Mouse (Mus musculus): ENCODE measurements around the gene Srrt.

The Srrt gene

DNA sequence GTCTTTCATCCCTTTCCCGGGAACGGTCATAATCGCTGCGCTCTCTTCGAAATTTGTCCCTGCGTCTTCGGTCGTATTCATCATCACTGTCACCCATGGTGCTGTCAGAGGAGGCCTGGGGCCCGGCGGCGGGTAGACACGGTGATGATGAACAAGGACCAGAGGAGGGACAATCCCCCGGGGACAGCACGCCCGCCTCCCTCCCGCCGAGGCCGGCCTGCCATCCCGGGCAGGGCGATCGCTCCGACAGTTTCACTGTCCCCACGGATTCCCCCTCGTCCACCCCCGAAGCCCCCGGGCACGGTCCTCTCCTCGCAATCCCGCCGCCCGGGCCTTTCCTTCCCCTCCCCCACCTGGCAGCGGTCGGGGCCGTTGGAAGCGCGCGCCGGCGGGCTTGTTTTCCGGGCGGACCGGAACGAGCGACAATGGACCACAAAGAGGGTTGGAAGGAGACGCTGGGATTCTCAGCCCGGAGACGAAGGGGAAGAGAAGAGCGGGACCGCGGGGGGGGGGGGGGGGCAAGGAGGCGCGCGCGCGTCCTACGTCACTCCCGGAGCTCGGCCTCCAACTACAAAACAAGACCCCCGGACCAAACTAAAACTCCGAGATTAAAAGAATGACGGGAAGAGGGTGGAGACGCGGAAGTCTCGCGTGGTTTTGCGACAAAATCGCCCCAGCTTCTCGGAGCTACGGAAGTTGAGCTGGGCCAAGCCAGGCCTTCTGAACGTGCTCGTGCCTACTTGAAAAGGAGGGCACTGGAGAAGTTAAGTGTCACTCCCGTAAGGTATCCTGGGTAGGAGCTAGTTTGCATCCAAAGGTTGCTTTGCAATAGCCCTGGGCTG is at the start of gene Srrt:
Gene Srrt (minus strand): TSS at position 604 of the 842 bp plus-strand sequence.
- peak; percentile 94 to 95 for DNase-seq

DNA sequence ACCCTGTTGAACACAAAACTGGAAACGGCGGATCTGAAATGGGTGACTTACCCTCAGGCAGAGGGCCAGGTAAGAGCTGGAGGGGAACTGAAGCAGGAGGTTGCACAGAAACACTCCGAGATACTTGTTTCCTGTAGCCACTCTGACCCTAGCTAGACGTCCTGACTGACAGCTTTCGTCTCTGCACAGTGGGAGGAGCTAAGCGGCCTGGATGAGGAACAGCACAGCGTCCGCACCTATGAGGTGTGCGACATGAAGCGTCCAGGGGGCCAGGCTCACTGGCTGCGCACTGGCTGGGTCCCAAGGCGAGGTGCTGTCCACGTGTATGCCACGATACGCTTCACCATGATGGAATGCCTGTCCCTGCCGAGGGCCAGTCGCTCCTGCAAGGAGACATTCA is 46.6 kb upstream of the Srrt start:
- DNase-seq: peak in 1 of 2 experiments; percentile 19

- DNase-seq: peak; percentile 78 to 86
Observed at GRCm38 (mm10) chr5:137352011-137352975, 44.8 kb upstream of the Srrt start.

DNA sequence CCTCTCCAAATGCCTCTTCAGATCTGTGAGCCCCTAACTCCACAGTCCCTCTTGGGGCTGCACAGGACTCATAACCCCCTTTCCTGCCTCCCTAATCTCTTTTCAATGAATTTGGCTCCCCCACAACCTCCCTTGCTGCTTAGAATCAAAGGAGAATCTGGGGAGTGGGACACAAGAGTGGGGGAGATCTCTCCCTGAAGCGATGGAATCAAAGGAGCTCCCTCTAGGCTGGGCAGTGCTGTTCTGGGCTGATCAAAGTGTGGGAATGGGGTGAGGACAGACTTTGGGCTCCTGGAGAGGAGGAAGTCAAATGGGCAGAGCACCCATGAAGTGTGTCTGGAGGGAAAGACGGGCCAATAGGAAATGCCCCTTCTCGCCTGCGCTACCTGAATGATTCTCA is 43.9 kb upstream of the Srrt start:
- no peak for DNase-seq

- DNase-seq: no peak
Observed at GRCm38 (mm10) chr5:137351058-137351380, 43.5 kb upstream of the Srrt start.

DNA sequence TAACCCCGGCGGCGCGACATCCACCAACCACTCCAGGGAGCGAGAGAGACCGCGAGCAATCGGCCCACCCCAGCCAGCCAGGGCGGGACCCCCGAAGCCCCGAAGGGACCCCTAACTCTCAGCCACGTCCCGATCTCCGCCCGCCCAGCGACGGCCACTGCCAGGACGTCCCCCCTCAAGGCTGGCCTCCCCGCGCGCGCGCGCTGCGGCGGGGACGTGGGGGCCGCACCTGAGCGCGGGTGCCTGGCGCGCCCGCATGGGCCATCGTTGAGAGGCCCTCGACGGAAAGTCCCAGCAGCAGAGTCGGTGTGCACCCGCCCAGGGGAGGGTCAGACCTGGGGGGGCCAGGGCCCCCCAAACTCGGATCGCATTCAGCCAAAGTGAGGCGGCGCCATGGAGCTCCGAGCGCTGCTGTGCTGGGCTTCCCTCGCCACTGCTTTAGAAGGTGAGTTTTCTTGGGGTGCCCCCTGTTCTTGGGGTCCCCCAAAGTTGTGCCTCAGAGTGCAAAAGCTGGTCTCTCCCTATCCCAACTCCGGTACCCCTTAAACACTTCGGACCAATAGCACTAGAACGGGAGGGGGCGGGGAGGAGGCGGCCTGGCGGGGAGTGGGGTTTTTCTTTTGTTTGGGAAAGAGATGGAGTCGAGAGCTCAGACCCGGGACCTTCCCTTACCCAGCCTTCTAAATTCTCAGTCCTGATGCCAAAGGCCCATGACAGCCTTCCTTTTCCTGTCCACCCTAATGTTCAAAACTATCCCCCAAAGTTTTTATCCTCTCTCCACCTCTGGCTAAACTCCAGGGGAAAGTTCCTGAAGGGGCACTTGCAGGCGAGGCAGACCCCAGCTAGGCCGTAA is 43.0 kb upstream of the Srrt start:
- no peak for DNase-seq

GRCm38 (mm10) chr5:137349384-137350204 is 42.1 kb upstream of the Srrt start, which contains the start of gene Ephb4:
Gene Ephb4 (plus strand): TSS chr5:137350109.
- DNase-seq: peak; percentile 98 to 99

DNA sequence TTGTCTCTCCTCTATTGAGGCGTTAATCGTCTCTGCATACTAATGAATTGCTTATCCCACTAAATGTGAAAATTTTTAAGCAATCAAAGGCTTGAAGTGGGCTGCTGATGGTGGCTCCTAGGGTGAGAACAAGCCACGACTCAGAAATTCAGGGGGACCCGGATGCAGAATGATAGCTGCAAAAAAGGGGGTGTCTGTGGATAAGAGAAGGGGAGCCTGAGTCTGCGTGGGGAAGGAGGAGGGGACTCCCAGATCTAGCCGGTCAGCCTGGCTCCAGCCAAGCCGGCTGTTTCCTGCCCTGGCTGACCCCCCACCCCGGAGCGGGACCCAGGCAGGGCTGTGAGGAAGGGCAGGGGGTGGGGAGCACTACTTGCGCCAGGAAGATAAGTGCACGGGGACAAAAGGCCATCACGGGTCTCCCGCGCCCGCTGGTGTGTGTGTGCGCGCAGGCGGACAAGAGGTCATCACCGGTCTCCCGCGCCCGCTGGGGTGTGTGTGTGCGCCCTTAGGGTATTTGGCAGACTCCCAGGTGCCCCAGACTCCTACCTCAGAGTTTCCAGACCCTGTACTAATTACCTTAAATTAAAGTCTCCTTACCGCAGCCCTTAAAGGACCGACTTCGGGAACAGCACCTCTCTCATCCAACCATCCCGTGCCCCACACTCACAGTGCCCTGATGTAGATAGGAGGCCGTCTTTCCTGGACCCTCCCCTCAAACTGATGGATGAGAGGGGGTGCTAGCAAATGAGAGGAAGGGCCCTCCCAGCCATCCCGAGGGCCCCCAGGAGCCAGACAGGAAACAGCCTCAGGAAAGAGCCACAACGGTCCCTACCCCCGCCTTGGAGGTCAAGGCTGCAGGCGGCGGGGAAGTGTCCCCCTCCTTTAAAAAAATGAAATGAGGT is 41.3 kb upstream of the Srrt start:
- peak; percentile 93 to 95 for DNase-seq

DNA sequence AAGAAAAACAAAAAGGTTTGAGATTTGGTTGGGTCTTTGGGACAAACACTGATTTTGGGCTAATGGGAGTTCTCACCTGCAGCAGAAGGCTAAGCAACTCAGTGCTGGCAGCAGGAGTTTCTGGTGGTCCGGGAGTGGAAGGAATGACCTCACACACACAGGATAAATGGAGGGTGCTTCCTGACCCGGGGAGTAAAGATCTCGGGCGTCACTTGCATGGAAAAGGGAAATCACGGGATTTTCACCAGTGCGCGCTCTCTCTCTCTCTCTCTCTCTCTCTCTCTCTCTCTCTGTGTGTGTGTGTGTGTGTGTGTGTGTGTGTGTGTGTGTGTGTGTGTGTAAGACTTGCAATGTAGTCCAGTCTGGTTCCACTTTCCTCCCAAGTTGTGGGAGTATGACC is 40.4 kb upstream of the Srrt start:
- DNase-seq: peak; percentile 54 to 62

- DNase-seq: no peak
Observed at GRCm38 (mm10) chr5:137346983-137347382, 39.5 kb upstream of the Srrt start.

DNA sequence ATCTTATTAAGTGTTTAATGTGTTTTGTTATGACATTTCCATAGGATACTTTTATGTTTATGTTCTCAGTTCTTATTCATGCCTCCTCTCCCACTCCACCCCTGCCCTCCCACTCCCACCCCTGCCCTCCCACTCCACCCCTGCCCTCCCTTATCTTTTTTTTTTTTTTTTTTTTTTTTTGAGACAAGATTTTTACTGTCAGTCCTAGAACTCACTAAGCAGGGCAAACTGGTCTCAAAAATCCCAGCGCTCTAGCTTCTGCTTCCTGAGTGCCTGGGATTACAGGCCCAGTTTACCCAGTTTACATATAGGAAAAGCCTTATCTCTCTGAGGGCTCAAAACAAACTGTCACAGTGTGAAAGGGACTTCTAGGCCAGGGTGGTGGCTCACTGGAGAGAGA is 38.9 kb upstream of the Srrt start:
- DNase-seq: no peak

- peak; percentile 77 to 90 for DNase-seq
Observed at GRCm38 (mm10) chr5:137345821-137346220, 38.3 kb upstream of the Srrt start.

DNA sequence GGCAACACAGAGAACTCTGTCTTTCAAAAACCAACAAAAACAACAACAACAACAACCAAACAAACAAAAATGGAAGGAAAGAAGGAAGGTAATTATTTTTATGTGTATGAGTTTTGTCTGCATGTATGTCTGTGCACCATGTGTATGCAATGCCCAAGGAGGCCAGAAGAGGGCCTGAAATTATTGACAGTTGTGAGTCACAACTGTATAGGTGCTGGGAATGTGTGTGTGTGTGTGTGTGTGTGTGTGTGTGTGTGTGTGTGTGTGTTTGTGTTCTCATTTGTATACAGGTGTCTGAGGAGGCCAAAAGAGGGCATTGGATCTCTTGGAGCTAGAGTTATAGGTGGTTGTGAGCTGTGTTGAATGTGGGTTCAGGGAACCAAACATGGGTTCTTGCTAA is 36.4 kb upstream of the Srrt start:
- no peak for DNase-seq

GRCm38 (mm10) chr5:137343412-137343811 is 35.9 kb upstream of the Srrt start:
- no peak for DNase-seq

- no peak for DNase-seq
Observed at GRCm38 (mm10) chr5:137342407-137343012, 35.0 kb upstream of the Srrt start.

GRCm38 (mm10) chr5:137340222-137340621 is 32.7 kb upstream of the Srrt start:
- DNase-seq: no peak

- DNase-seq: peak; percentile 76 to 82
Observed at GRCm38 (mm10) chr5:137339290-137339979, 32.0 kb upstream of the Srrt start.

DNA sequence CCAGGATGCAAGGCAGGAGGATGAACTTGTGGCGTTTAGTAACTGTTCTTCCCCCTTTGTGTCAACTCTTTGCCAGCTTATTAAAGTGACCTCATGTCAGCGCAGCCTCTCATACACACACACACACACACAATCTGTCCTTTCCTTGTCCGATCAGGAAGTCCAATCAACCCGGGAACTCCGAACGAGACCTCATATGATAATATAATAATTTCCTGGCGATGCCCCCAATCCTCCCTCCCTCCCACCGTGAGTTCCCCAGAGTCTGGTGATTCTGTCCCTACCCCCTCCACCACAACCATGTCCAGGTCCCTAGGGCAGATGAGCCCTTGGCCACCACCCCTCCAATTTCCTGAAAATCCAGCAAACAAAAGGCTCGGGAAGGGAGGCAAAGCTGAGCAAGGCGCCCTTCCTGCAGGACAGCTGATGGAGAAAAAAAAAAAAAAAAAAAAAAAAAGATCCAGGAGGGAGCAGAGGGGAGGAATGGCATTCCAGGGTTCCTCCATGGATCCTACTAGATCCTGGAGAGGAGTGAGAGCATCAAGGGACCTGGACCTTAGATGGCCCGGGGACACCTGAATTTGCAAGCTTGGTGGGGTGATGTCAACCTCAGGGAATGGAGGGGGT is 31.3 kb upstream of the Srrt start:
- peak; percentile 76 to 79 for DNase-seq

GRCm38 (mm10) chr5:137338256-137338655 is 30.8 kb upstream of the Srrt start:
- peak; percentile 96 to 97 for DNase-seq

All from kidney, postnatal 36 days (tissue).